Mouse (Mus musculus) splenic B cell, adult 2 months (primary cell): ENCODE data around the gene Limch1.
A peak's percentile ranks its signal among the peaks of the same experiment; 100 is the strongest.

Experiments
- DNase-seq: peaks from one replicate; pipeline ENCODE4 v3.0.0-alpha.2; 2011; ENCODE audit warnings: low read depth, low spot score
- H3K27me3 ChIP-seq: 2 replicates; pipeline ENCODE4 v1.6.1; 2012; ENCODE audit warnings: mild to moderate bottlenecking, low read length, moderate library complexity, mixed read lengths; ENCODE audit not compliant: control insufficient read depth, poor library complexity, insufficient read depth, severe bottlenecking
- H3K36me3 ChIP-seq: 2 replicates; pipeline ENCODE4 v1.6.1; 2012; ENCODE audit warnings: mild to moderate bottlenecking, low read length, moderate library complexity, mixed read lengths; ENCODE audit not compliant: control insufficient read depth, poor library complexity, insufficient read depth, severe bottlenecking

Gene Limch1

GRCm38 (mm10) chr5:66983104-66983503 lies 237.5 kb downstream of the Limch1 start:
- no peak for DNase-seq
- H3K27me3 ChIP-seq, result no peaks in the 10 kb centered on the region
- no peaks in the 10 kb centered on the region for H3K36me3 ChIP-seq

- Histone ChIP-seq H3K36me3 (no peaks in the 10 kb centered on the region), H3K27me3 (no peaks in the 10 kb centered on the region)
- DNase-seq, result no peak
These were observed 243.3 kb downstream of the Limch1 start for GRCm38 (mm10) chr5:66988926-66989325.

DNA sequence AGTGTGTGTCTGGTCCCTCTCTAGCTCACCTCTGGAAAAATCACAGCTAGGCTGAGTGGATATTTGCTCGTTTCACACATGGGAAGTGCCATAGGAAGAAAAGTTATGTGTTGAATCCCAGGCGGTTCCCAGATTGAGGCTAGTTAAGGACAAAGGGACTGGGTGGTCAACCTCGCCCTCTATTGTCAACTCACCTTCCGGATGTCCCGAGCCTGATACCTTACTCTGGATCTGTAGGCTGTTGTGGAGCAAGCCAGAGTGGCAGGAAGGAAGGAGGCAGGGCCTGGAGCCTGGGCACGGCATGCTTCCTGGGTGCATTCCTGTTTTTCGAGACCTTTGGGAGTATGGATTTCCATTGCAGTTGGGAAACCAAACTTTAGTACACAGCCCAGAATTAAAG lies 243.9 kb downstream of the Limch1 start:
- no peaks in the 10 kb centered on the region for H3K36me3 ChIP-seq
- DNase-seq, result no peak
- no peaks in the 10 kb centered on the region for H3K27me3 ChIP-seq

- no peaks in the 10 kb centered on the region for H3K36me3 ChIP-seq
- no peak for DNase-seq
- H3K27me3 ChIP-seq, result 0 out of 2 replicates have a peak, but pooled peaks cover 3% of the 10 kb centered on the region
These were observed 246.8 kb downstream of the Limch1 start for GRCm38 (mm10) chr5:66992401-66992800.

GRCm38 (mm10) chr5:66993076-66993475 lies 247.4 kb downstream of the Limch1 start:
- DNase-seq, result no peak
- no peaks in the 10 kb centered on the region for H3K36me3 ChIP-seq
- 0 out of 2 replicates have a peak, but pooled peaks cover 3% of the 10 kb centered on the region for H3K27me3 ChIP-seq

DNA sequence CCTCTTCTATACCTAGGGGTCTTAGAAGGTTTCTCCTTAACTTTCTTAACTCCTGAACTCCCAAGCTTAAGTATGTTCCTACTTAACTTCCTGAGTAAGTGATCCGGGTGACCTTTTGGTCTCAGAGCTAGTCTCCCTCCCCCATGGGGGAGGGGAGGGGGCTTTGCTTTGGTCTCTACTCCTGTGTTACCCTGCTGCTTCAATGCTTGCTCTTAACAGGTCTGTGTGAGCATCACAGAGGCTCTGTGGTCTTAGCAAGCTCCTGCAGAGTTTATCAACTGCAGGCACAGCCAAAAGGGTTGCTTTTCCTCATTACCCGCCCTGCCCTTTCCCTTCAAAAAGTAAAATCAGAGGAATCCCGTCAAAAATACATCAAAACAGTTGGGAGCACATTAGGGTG lies 250.5 kb downstream of the Limch1 start:
- no peak for DNase-seq
- no peaks in the 10 kb centered on the region for H3K36me3 ChIP-seq
- H3K27me3 ChIP-seq, result 0 out of 2 replicates have a peak, but pooled peaks cover 3% of the 10 kb centered on the region

- H3K27me3 ChIP-seq, result 0 out of 2 replicates have a peak, but pooled peaks cover 3% of the 10 kb centered on the region
- no peaks in the 10 kb centered on the region for H3K36me3 ChIP-seq
- no peak for DNase-seq
These were observed 251.4 kb downstream of the Limch1 start for GRCm38 (mm10) chr5:66996886-66997599.

DNA sequence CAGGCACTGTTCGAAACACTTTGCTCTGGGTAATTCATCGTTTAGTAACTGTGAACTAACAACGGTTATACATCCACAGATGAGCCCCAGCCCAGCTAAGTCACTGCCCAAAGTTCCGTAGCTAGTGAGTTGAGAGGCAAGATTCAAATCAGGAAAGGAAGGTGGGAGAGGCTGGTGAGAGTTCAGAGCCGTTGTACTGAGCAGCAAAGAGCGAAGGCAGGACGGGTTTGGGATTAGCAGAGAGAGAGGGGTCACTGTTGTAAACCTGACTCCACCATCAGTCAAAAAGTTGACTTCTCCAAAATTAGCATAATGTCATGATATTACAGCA lies 251.9 kb downstream of the Limch1 start:
- DNase-seq, result no peak
- no peaks in the 10 kb centered on the region for H3K36me3 ChIP-seq
- H3K27me3 ChIP-seq, result 0 out of 2 replicates have a peak, but pooled peaks cover 3% of the 10 kb centered on the region

GRCm38 (mm10) chr5:66998341-66998740 lies 252.7 kb downstream of the Limch1 start:
- H3K27me3 ChIP-seq, result 0 out of 2 replicates have a peak, but pooled peaks cover 3% of the 10 kb centered on the region
- no peaks in the 10 kb centered on the region for H3K36me3 ChIP-seq
- DNase-seq, result no peak

DNA sequence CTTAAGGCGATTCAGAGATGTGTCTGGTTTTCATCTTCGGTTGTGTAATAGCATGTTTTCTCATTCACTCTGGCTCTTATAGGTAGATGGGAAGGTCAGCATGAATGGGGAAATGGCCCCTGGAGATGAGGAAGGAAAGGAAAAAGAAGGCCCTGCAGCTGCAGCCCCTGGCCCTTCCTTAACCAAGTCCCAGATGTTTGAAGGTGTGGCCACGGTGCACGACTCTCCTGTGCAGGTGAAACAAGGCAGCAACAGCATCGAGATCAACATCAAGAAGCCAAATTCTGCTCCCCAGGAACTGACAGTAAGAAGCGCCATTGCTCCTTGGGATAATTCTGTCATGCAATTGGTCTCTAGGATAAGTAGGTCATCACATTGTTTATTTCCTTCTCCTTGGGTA lies 256.7 kb downstream of the Limch1 start:
- no peak for DNase-seq
- Histone ChIP-seq H3K27me3 (no peaks in the 10 kb centered on the region), H3K36me3 (no peaks in the 10 kb centered on the region)

- H3K27me3 ChIP-seq, result no peaks in the 10 kb centered on the region
- H3K36me3 ChIP-seq, result no peaks in the 10 kb centered on the region
- no peak for DNase-seq
These were observed 259.0 kb downstream of the Limch1 start for GRCm38 (mm10) chr5:67004619-67005018.

GRCm38 (mm10) chr5:67011043-67011870 lies 265.6 kb downstream of the Limch1 start:
- no peak for DNase-seq
- H3K27me3 ChIP-seq, result no peaks in the 10 kb centered on the region
- H3K36me3 ChIP-seq, result no peaks in the 10 kb centered on the region

DNA sequence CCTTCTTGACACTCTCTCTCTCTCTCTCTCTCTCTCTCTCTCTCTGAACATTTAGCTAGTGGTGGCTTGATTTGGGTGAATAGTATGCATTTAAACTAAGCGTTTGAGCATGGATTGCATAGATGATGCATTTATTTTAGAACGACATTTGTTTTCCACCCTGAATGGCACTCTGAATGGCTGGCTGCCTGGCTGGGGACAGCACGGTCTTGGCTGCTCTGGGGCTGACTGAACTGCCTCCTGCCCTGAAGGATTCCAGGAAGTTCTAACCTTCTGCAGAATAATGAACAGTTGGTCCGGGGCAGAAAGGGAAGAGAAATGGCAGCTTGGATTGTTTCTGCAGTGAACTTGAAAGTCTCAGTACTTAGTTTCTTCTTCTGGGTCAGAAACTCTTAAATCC lies 266.4 kb downstream of the Limch1 start:
- H3K36me3 ChIP-seq, result no peaks in the 10 kb centered on the region
- DNase-seq, result no peak
- H3K27me3 ChIP-seq, result no peaks in the 10 kb centered on the region

GRCm38 (mm10) chr5:67013926-67014325 lies 268.3 kb downstream of the Limch1 start:
- H3K36me3 ChIP-seq, result no peaks in the 10 kb centered on the region
- no peak for DNase-seq
- no peaks in the 10 kb centered on the region for H3K27me3 ChIP-seq

DNA sequence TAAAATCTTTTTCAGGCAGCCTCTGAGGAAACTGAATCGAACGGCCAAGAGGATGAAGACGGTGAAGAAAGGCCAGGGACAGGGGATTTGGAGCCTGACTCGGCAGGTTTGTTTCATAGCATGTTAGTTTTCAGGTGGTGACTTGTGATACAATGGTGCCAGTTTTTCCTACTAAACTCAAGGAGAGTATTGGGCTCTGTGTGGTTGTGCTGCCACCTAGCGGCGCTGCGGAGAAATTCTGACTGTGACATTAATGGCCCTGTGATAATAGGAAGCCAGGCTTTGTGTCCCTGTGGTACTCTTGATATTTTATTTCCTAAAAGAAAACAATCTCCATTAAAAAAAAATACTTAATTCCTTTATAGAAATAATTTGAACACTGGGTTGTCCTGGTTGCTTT lies 270.8 kb downstream of the Limch1 start:
- no peaks in the 10 kb centered on the region for H3K27me3 ChIP-seq
- DNase-seq, result peak; percentile 50
- no peaks in the 10 kb centered on the region for H3K36me3 ChIP-seq
